Mouse (Mus musculus) CH12.LX (cell line): ENCODE measurements at regions not wholly inside any gene's neighbourhood (a gene's known extent, or its start where the extent isn't known, plus 50 kb on each side); places are given as distances from the start of the nearest gene placed in this dataset.

Source experiments
- ETS1 ChIP-seq: conservative IDR thresholded peaks from 2 replicates; pipeline ENCODE4 v1.6.1; 2012; ENCODE audit warnings: low read depth, mild to moderate bottlenecking, inconsistent platforms, low read length, improper control_type of control experiment, moderate library complexity

GRCm38 (mm10) chr12:107438506-107438905, 49.9 kb upstream of the 3110018I06Rik start (continued):
- TF ChIP-seq ETS1, result no peak
